Mouse (Mus musculus): ENCODE measurements around the gene Dcaf15.

The Dcaf15 gene

DNA sequence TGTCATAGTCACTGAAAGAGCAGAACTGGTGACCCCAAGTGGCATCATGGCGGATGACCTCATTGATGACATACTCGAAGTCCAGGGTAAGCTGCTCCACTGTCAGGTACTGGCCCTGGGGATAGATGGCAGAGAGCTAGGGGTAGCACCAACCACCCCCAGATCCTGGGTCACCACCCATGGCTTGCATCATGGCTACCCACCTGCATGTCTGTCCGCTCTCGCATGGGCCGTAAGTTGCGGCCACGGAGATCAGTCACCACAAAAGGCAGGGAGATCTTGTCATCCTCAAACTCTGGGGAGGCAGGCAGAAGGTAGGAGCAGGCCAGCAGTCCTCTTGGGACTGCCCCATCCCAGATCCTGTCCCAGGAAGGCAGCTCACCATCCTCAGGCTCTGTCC is 6.2 kb downstream of the Dcaf15 start:
- DNase-seq = no peak

DNA sequence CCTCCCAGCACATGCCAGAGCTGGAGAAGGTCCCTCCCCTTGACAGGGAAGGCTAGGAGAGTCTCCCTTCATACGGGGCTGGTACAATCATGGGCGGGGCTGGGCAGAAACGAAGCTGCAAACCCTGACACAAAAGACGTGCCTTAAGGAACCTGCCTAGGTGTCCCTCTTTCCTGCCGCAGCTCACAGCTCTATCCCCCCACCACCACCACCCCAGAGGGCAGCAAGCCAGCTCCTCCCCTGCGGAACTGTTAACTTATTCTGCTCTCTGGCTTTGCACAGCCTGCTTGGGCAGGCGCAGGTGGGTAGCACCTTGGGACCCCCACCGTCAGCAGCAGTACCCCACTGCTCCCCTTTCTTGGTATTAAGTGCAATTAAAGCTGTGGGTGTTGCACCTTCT is 8.5 kb downstream of the Dcaf15 start:
- DNase-seq = no peak

DNA sequence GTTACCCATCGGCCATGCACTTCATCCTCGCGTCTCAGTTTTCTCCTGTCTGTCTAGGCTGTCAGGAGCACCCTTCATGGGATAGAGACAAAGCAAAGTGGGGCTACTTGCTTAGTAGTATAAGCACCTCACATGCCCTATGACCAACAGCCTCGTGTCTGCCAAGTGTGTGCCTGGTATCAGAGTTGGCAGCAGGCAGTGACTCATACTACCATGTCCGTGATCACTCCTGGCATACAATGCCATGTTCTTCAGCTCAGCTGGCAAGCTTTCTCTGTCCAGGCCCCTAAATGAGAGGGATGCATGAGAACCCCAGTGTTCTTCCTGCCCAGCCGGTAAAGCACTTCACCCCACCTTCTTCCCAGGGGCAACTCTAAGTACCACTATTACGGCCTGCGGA is 14.0 kb downstream of the Dcaf15 start:
- no peak for DNase-seq

DNA sequence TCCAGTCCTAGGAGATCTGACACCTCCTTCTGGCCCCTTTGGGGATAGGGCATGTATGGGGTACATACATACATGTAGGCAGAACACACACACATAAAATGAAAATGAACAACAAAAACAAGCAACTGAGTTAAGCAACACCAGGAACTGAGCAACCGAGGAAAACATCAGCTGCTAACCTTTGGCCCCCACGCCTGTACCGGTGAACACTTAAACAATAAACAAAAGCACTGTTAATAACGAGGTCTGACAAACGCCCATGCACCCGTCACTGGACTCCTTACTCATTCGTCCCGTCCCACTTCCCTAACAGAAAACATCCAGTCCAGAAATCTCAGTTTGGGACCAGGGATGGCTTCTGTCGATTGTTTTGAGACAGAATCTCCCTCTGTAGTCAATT is 15.3 kb downstream of the Dcaf15 start:
- no peak for DNase-seq

DNA sequence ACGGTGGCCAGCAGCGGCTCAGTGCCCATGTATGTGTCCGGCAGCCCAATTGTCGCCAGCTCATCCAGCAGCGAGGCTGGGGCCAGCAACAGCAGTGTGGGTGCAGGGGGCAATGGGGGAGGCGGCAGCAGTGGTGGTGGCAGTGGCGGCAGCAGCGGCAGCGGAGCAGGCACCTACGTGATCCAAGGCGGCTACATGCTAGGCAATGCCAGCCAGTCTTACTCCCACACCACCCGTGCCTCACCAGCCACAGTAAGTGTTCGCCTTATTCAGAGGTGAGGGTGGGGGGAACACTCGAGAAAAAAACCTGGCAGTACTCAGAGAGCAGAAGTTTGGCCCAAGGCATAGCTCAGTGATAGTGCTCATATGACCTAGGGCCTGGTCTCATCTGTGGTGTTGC is 16.7 kb downstream of the Dcaf15 start:
- no peak for DNase-seq

DNA sequence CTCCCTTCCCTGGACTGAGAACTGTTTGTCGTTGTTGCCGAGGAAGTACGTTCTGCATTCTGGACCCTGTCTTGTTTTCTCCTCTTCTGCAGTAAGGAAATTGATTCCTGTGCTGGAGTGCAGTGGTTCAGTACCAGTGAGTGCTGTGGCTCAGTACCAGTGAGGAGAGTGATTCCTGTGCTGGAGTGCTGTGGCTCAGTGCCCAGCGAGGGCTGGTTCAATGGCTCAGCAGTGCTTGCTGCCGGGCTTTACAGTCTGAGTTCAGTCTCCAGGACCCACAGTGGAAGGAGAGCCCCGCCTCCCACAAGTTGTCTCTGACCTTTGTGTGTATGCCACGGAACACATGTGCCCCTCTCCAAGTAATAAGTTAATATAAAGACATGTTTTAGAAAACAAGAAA is 17.4 kb downstream of the Dcaf15 start:
- DNase-seq = no peak

DNA sequence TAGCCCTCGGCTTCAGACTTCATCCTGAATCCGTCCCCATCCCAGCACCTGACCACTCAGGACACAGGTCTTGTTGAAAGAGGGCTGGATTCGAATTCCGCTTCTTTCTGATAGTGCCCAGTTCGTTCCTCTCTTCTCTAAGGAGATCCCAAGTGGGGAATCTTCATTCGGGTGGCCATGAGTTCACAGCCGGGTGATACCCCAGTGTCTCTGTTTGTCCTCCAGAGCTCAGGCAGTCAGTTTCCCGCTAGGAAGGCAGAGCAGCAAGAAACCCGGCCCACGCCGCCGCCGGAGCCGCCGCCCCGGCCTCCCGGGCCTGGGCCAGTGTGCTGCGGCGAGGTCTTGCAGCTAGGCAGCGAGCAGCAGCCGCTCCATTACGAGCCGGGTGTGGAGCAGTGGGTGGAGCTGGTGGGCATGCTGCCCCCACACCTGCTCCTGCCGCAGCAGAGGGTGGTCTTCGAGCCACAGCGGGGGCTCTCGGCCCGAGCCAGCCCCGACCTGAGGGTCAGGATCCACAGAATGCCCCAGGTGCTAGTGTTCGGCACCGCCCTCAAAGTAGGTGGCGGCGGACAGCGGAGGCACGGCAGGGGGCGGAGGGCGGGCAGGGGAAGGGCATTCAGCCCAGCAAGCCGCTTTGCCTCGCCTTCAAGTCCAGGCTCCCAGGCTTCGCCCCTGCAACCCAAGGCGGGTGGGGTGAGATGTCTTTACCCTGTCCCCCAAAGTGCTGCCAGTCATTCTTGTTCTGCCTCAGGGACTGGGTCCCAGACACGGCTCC is 20.0 kb downstream of the Dcaf15 start:
- DNase-seq = peak; percentile 29

DNA sequence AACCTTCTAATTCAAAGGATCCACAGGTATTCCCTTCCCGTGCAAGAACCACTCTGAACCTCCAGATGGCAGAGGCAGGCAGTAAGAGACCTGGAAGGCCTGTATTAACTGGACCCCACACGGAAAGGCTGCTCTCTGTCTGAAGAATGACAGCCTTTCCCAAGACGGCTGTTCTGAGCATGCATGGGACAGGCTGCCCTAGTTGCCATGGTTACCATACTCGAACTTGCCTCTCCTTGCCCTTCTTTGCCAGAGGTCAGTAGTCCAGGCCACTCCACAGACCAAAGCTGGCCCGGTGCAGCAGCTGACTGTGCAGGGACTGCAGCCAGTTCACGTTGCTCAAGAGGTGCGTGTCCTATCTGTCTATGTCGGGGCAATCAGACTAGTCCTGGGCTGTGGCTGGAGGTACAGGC is 20.7 kb downstream of the Dcaf15 start:
- DNase-seq = peak; percentile 60

DNA sequence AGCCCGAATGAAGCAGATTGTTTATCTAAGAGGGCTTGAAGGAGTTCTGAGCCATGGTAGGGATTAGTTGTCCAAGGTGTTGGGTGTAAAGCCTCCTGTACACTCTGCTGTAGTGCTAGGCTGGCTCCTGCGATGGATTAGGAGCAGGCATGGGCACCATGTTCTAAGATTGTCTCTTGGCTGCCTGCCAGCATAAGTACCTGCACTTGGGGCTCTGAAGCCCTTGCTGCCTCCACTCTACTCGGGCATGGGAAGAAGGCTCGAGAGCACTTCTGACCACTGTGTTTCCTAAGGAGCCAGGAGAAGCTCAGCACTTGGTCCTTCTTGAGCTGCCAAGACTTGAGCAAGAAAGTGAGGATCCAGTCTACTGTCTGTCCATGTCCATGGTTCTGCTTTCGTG is 25.4 kb downstream of the Dcaf15 start:
- DNase-seq = peak; percentile 27

DNA sequence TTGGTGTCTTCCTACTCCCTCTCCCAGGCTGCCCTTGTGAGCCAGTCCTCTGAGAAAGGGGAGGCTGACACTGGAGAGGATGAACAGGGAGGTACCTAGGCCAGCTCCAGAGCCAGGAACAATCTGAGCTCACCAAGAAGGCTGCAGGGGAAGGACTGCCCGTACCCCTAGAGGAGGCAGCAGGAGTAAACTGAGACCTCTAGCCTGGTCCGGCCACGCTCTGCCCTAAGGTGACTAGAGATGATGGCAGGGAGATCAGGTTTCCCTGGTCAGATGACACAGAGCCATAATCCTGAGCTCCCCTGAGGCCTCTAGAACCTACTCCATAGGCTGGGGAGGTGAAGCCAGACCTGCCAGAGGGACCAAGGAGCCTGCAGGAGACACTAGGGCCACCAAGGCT is 27.7 kb downstream of the Dcaf15 start:
- no peak for DNase-seq

DNA sequence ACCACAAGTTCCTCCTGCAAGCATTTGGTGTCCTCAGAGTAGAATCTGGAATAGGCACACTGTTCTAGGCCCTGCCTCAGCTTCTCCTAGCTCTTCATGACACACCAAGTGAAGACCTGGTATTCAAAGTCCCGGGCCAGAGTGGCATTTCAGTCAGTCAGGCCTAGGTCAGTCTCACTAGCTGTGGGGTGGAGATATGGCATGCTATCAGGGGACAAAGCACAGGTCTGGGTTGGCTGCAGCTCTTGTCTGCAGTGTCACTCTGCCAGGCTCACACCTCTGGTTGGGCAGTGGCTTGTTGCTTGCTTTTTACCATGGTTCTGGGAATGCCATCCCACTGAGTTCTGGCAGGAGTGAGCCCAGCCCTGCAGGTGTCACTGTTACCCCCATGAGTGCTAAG is 28.2 kb downstream of the Dcaf15 start:
- DNase-seq = no peak

DNA sequence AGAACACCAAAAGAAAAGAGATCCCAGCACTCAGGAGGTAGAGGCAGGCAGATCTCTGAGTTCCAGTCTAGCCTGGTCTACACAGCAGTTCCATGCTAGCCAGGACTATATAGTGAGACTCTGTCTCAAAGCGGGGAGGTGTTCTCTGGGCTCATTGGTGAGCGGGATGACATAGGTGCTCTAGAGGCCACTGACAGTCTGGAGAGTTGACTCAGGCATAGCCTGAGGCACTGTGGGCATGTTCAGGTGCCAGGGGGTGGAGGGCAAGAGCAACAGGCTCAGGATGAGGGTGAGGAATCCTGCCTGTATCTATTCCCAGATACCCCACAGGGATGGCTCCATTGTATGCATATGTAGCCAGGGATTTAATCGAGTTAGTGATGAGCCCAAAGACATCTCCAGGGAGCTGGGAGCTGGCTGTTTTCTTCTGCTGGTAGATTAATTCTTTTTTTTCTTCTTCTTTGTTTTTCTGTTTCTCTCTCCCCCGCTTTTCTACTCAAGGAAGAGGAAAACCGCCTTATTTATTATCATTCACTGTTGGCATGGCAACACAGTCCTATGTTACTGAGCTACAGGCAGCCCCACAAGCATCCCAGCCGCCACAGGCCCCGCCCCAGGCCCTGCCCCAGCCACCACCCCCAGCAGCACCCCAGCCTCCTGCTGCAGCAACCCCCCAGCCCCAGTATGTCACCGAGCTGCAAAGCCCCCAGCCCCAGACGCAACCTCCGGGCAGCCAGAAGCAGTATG is 31.2 kb downstream of the Dcaf15 start:
- DNase-seq = no peak

DNA sequence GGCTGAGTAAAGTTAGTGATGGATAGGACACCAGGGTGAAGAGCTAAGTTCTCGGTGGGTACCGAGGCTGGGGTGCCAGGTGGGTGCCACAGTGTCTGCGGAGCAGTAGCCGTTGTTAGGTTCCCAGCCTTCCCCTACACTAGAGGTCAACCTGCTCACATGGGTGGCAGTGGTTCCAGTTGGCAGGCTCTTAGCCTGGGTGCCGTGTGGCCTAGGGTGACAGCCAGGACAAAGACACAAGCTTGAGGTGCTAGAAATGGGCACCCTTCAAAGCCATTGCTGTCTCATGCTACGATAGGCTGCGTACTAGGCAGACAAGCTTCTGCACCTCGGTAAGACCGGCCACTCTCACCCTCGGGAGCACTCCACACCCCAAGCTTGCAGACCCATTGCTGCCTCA is 32.2 kb downstream of the Dcaf15 start:
- no peak for DNase-seq

DNA sequence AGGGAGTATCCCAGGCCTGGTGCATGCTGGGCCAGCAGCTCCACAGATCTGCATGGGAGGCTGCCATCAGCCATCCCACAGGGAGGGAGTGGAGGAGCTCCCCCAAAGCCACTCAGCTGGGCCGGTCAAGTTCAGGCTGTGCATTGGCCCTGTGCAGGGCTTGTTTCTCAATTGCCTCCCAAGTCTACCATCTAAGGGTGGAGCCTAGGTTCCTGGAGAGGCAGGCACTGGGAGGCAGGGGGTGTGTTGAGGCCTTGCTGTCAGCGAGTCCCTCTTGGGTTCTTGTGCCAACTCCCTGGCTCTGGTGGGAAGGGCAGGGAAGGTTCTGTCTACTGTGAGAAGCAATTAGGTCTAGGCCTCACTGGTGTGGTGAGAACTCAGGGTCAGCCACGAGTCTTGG is 32.6 kb downstream of the Dcaf15 start:
- DNase-seq = no peak

DNA sequence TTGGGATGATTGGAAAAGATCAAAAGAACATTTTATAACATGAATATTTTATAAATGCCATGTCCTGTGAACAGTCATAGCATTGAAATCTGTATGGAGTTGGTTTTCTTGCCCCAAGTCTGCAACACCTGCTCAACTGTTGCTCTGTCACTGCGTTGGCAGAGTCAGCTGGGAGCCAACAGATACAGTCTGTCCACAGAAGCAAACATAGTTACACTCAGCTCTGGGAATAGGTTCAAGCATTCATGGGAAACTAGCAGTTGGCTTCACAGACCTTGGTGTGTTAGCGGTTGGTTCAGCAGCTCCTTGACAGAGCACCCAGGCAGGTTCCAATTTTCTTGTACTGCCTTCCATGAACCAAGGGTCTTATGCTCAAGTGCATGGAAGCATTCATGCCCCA is 33.9 kb downstream of the Dcaf15 start:
- DNase-seq = no peak

DNA sequence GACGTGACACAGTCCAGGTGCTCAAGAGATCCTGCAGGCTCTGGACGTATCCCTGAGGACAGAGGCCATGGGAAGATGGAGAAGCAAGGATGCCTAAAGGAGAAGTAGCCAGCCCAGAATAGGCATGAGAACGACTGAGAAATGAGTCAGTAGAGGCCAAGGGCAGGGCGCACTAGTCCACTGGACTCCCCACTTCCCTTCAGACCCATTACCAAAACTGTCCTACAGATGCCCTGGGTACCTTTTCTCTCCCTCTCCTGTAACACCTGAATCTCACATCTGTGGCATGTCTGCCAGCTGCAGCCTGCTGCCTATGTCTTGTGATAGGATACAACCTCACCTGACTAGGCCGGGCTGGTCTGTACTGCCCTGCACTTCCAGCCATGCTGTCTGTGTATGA is 34.3 kb downstream of the Dcaf15 start:
- DNase-seq = no peak

DNA sequence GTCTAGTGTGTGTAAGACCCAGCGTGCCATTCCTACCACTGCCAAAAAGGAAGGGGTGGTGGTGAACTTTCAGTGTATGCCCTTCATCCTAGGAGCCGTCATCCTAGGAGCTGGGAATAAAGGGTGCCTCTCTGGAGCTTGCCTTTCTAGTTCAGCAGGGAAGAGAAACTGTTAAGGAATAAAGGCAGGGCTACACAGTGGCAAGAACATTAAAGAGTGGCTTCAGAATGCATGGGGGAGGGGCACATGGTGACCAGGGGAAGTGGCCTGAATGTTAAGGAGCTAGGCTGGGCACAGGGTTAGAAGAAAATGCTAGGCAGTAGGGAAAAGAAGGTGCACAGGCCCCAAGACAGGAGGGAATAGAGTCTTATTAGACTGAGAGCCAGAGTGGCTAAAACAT is 34.8 kb downstream of the Dcaf15 start:
- no peak for DNase-seq

DNA sequence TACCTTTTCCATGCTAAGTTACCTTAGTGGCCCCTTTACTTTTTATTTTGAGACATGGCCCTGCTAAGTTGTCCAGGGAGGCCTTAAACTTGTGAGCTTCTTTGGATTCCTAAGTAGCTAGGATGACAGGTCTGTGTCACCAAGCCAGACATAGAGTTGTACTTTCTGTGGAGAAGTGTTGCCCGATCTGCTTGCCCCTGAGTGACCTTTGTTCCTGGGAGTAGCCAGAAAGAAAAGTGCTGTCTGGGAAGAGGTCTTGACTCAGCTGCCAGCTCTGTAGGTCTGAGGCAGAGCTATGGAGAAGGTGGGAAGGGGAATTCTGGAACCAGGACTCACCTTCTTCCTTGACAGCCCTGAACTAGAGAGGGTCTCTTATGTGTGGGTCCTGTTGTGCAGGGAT is 35.4 kb downstream of the Dcaf15 start:
- no peak for DNase-seq

DNA sequence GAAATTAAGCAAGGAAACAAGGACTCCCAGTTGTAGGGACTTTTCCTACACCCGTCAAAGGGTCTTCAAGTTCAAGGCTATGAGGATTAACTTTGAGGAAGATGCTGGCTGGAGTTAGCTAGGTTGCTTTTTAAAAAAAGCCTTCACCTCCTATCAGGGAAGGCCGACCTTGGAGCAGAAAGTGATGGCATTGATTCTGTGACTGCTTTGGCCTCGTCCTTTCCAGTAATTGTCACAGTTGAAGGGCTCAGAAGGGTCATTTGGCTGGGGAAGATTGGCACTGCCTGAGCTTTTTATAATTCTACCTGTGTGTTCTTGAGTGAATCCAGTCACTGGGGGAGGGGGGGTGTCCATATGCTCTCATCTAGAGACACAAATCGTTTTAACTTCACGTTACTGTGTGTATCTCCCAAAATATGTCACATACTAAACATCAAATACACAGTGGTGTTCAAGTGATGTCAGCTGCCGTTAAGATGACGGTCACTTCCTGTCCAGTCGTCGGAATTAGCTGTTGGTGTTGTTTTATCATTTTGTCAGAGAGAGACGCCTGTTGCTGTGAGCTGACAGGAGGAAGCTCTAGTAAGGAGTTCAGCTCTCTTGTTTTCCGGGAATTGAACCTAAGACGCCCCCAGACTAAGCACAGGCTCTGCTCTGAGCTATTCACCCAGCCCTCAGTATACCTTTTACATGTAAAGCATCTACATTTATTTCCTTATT is 36.1 kb downstream of the Dcaf15 start:
- DNase-seq = no peak

DNA sequence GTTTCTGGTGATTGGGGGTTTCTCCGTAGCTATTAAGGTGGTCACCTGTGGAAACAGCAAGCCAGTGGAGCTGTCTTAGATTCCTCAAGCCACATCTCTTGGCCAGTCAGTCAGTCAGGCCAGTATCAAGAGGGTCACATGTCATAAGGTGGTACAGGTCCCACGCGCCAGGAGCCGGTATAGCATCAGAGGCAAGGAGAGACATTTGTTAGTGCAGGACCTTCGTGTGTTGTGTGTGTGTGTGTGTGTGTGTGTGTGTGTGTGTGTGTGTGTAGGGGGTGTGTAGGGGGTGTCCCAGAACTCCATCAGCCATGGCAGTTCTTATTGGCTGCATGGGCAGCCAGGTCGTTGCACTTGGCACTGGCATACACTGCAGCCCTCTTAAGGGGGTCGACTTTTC is 36.7 kb downstream of the Dcaf15 start:
- DNase-seq = no peak

DNA sequence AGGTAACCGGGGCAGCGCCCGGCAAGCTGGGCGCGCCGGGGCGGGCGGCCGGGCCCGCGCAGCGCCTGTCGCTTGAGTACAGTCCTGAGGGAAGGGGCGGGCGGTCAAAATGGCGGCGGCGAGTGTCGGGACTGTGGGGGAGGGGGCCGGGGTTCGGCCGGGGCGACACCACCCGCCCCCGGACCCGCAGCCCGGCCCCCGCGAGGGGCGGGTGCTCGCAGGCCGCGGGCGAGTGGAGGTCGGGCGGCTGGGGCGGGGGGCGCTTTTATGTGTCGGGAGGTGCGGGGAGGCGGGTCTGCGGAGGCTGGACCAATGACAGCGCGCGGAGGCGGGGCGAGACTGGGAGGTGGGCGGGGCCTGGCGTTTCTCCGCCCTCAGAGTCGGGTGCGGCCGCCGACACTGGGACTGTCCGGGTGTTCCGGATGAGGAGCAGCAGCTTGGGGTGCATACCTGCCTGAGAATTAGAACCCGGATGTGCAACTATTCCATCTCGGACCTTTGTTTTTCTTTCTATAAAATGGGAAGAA is 37.5 kb downstream of the Dcaf15 start:
- peak; percentile 92 for DNase-seq

DNA sequence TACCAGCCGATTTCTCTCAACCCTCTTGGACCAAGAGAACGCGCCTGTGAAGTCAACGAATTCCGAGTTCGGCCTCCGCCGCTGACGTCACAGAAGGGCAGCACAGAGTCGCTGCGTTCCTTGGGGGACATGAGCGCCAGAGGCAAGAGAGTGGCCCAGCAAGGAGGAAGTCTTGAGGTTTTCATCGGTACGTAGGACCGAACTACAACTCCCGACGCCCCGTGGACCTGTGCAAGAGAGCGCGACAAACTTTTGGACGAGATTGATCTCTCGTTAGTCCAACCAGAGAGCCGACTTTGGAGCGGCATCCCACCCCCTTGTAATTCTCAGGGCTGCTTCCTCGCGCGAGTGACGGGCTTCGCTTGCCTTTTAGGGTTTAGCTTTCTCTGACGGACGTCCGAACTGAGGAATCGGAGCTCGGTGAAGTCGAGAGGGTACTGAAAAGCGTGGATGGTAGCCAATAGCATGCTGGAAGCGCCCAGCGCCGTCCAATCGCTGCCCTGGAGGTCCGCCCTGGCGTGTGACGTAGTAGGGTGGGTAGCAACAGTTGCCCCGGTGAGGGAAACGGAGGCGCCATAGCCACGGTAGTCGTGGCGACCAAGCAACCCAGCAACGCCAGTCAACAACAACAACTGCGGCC is 38.2 kb downstream of the Dcaf15 start, which contains the start of gene Rfx1:
Gene Rfx1 (plus strand): TSS at position 544 of the 640 bp plus-strand sequence.
- peak; percentile 100 for DNase-seq

DNA sequence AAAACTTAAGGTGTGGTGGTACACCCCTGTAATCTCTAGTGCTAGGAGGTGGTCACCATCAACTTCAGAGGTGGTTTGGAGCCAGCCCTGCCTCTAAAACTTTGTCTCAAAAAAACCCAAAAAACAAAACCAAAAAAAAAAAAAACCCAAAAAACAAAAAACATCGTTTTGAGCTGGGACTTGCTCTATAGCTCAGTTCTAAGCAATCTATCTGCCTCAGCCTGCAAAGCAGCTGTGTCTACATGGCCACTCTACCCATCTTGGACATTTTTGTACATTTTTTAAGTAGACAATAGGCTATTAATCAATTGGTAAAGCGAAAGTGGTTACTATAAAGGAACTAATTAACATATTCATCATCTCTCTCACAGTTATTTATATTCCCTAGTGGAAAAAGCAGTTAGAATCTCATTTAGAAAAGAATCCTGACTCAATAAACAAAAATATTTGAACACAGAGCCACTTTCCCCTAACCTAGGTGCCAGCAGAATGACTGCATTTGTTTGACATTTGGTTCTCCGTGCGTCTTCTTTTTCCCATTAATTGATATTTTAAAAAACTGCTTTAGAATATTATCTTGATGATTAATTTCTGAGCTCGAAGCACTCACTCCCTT is 39.0 kb downstream of the Dcaf15 start:
- no peak for DNase-seq
